Mouse (Mus musculus) stomach, postnatal 0 days (tissue): ENCODE measurements around the gene Pole2. TPM values are rescaled to one million over a fixed set of nuclear protein-coding genes. Genes with fewer than 3 reads are reported as not detected.

Source experiments
- ATAC-seq: fragments of 200-750 bp; cut with Nextera tagmentation; 2 replicates; pipeline ENCODE4 v1.8.0; 2017; ENCODE audit not compliant: low FRiP score, low TSS enrichment
- DNase-seq: peaks from one replicate; pipeline ENCODE4 v3.0.0-alpha.2; 2016; ENCODE audit warnings: low spot score
- H3K27ac ChIP-seq: fragments of 300-500 bp; sonication (generic); replicated peaks from 2 replicates; pipeline ENCODE4 v1.5.1; 2014; ENCODE audit warnings: mild to moderate bottlenecking, control low read depth
- H3K27me3 ChIP-seq: fragments of 300-500 bp; sonication (generic); 2 replicates; pipeline ENCODE4 v1.6.1; 2014; ENCODE audit warnings: low read length; ENCODE audit not compliant: control insufficient read depth, insufficient read depth
- H3K36me3 ChIP-seq: fragments of 300-500 bp; sonication (generic); 2 replicates; pipeline ENCODE4 v1.6.1; 2014; ENCODE audit warnings: low read length, mixed read lengths; ENCODE audit not compliant: control insufficient read depth, insufficient read depth
- H3K4me1 ChIP-seq: fragments of 300-500 bp; sonication (generic); replicated peaks from 2 replicates; pipeline ENCODE4 v1.6.1; 2014; ENCODE audit warnings: antibody characterized with exemption; ENCODE audit not compliant: control insufficient read depth, insufficient read depth
- H3K4me2 ChIP-seq: fragments of 300-500 bp; sonication (generic); replicated peaks from 2 replicates; pipeline ENCODE4 v1.6.1; 2014; ENCODE audit warnings: low read depth, mild to moderate bottlenecking, control low read depth, moderate library complexity
- H3K4me3 ChIP-seq: fragments of 300-500 bp; sonication (generic); 2 replicates; pipeline ENCODE4 v1.5.1; 2014; ENCODE audit warnings: low read depth, low read length, control low read depth
- H3K9ac ChIP-seq: fragments of 300-500 bp; sonication (generic); 2 replicates; pipeline ENCODE4 v1.6.1; 2014; ENCODE audit warnings: mild to moderate bottlenecking, low read length, control low read depth, mixed read lengths
- H3K9me3 ChIP-seq: fragments of 300-500 bp; sonication (generic); 2 replicates; pipeline ENCODE4 v1.6.1; 2016; ENCODE audit warnings: low read length; ENCODE audit not compliant: control insufficient read depth
- CTCF ChIP-seq: IDR thresholded peaks from 2 replicates; pipeline ENCODE4 v1.5.1; 2016; ENCODE audit warnings: antibody characterized with exemption, low read depth, mild to moderate bottlenecking, moderate library complexity
- EP300 ChIP-seq: optimal IDR thresholded peaks from 2 replicates; pipeline ENCODE3; 2016; ENCODE audit warnings: antibody characterized with exemption
- whole genome bisulfite sequencing: fragments of 180-500 bp; shearing (Covaris S2); extraction: QIAGEN DNeasy Blood & Tissue Kit; methylation state at CpG from one replicate; pipeline ENCODE4 v1.1.7; 2014; 5-methylcytosine and 5-hydroxymethylcytosine counted together
- polyA plus RNA-seq: library from polyadenylated mRNA; unstranded; fragments of >200 nt; fragmentation: Nextera tagmentation; extraction: Ambion mirVana; gene quantifications from 2 replicates; pipeline ENCODE4 v1.2.1, GENCODE M21; 2015

Gene Pole2
- 8.0 and 9.0 TPM in 2 replicates for polyA plus RNA-seq

DNA sequence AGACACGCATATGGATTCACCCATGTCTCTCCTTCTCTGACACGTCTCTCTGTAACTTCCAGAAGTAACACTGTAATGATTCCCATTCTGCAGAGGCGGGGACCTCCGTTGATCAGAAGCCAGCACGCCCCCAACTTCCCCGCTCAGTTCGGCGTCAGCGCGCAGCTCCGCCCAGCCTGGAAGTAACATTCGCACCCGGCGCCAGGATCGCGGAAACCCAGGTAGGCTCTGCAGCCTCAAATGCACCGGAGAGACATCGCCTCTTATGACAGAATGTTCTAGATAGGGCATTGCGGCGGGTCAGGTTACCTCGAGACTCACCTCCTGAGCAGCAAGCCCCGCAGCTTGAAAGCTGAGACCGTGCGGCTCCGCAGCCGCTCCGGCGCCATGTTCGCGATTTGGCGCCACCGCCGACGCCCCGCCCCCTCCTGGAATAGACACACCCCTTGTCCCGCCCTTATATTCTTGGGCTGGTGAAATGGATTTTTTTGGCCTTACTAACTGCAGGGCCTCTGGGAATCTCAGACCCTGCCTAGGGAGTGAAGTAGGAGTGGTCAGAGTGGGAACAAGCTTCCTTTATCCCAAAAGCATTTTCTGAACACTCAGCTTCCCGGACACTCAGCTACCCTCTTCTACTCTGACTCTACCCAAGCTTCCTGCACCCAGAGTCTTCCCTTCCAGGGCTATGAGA, at the start of gene Pole2:
TSS of gene Pole2 (minus strand) at position 420 of the 691 bp plus-strand sequence.
- no peaks in the 10 kb centered on the region for H3K36me3 ChIP-seq
- H3K4me3 ChIP-seq = peak within 1 kb of the TSS; percentile 72
- H3K4me1 ChIP-seq = no peaks in the 10 kb centered on the region
- H3K4me2 ChIP-seq = peak within 1 kb of the TSS; percentile 50
- ATAC-seq (peak; percentile 95), DNase-seq (peak; percentile 91)
- H3K9ac ChIP-seq = peak within 1 kb of the TSS; percentile 64
- TF ChIP-seq EP300 = no peak
- TF ChIP-seq CTCF = no peak; the same call in 1 of the 2 replicates
- H3K9me3 ChIP-seq = no peaks in the 10 kb centered on the region
- H3K27ac ChIP-seq = peak within 1 kb of the TSS; percentile 88
- under 1% methylated on average over 37 of the region's 37 CpGs for WGBS
- H3K27me3 ChIP-seq = no peaks in the 10 kb centered on the region

DNA sequence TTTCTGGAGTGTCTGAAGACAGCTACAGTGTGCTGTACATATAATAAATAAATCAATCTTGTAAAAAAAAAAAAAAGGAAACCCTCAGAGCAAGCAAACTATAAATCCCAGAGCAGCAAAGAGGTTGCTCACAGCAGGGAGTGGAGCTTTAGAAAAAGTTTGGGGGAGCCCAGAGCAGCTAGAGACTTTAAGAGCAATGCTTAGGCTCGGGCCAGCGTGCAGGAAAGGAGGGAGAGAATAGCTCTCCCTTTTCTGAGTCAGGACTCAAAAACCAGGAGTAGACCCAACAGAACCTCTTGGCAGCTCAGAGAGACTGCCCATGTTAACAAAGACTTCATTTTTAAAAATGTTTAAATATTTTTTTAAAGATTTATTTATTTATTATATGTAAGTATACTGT, 41.0 kb upstream of the Pole2 start:
- Histone ChIP-seq H3K9ac (no peak overlapping the region), H3K27me3 (no peaks in the 10 kb centered on the region), H3K36me3 (no peaks in the 10 kb centered on the region), H3K27ac (no peak overlapping the region), H3K9me3 (no peaks in the 10 kb centered on the region), H3K4me3 (no peak overlapping the region), H3K4me2 (no peak overlapping the region), H3K4me1 (no peaks in the 10 kb centered on the region)
- ATAC-seq (no peak), DNase-seq (no peak)
- TF ChIP-seq CTCF (no peak), EP300 (no peak)
- WGBS = 88% methylated on average over 2 of the region's 2 CpGs

DNA sequence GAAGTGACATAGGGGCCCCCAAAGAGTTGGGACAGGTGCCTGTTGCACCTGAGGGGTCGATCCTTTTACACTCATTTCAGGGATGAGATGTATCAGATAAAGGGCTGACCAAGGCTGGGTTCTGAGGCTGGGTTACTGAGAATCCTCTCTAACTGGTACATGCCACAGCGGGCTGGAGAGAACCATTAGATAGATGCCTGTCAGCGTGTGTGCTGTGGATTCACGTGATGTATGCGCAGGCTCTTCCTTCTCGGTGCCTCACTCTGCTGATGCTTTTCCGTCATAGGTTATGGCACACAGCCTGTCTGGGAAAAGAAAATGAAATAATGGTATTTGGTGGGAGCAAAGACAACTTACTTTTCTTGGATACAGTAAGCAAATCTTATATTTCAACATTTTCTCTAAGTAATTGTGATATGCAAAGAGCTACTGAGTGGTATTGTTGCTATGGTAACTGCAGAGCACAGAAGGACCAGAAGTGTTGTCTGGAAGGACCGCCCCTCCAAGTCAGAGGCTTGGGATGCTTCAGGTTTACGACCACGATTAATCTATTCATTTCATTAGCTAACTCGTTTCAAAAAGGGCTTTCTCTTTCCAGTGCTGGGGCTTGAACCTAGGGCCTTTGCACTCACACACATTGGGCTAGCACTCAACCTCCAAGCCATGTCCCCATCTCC, 40.1 kb upstream of the Pole2 start:
- DNase-seq (no peak), ATAC-seq (no peak)
- Histone ChIP-seq H3K9me3 (no peaks in the 10 kb centered on the region), H3K4me3 (no peak overlapping the region), H3K27ac (no peak overlapping the region), H3K27me3 (no peaks in the 10 kb centered on the region), H3K4me1 (no peaks in the 10 kb centered on the region), H3K9ac (no peak overlapping the region), H3K36me3 (no peaks in the 10 kb centered on the region), H3K4me2 (no peak overlapping the region)
- 79% methylated on average over 11 of the region's 11 CpGs for WGBS
- TF ChIP-seq CTCF (no peak), EP300 (no peak)

DNA sequence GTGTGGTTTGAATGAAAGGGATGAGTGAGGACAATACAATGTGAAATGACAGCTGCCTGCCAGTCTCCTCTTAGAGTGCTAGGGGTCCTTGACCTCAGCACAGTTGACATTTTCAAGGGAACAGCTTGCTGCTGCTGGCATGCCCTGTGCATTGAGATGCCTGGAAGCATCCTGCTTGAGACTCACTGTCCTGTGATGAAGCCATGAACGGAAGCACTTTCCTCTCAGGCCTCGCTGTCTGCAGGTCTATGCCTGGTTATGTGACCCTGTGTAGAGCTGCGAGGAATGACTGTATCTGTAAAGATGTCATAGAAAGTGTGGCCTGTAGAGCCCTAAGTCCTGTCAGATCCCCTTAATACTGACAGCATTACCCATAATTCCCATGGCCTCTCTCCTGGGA, 37.0 kb upstream of the Pole2 start:
- ATAC-seq = no peak
- no peak overlapping the region for H3K27ac ChIP-seq
- no peak overlapping the region for H3K4me2 ChIP-seq
- no peaks in the 10 kb centered on the region for H3K4me1 ChIP-seq
- H3K4me3 ChIP-seq = no peak overlapping the region
- H3K9me3 ChIP-seq = no peaks in the 10 kb centered on the region
- WGBS = 82% methylated on average over 3 of the region's 3 CpGs
- no peak overlapping the region for H3K9ac ChIP-seq
- no peaks in the 10 kb centered on the region for H3K27me3 ChIP-seq
- no peak for DNase-seq
- TF ChIP-seq CTCF = no peak
- TF ChIP-seq EP300 = no peak
- H3K36me3 ChIP-seq = no peaks in the 10 kb centered on the region

DNA sequence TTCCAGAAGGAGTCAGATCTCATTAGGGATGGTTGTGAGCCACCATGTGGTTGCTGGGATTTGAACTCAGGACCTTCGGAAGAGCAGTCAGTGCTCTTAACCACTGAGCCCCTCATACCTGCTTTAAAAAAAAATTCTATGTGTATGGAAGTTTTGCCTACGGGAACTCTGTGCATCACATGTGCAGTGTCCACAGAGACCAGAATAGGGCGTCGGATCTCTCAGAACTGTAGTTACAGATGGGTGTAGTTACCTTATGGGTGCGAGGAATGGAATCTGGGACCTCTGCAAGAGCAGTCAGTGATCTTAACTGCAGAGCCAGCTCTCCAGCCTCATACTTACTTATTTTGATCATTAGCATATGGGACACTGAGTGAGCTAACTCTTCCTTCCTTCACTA, 34.3 kb upstream of the Pole2 start:
- H3K9me3 ChIP-seq = no peaks in the 10 kb centered on the region
- no peaks in the 10 kb centered on the region for H3K27me3 ChIP-seq
- no peak overlapping the region for H3K4me2 ChIP-seq
- H3K9ac ChIP-seq = no peak overlapping the region
- TF ChIP-seq EP300 (no peak), CTCF (no peak)
- H3K27ac ChIP-seq = no peak overlapping the region
- ATAC-seq = no peak
- H3K36me3 ChIP-seq = no peaks in the 10 kb centered on the region
- H3K4me1 ChIP-seq = no peaks in the 10 kb centered on the region
- H3K4me3 ChIP-seq = no peak overlapping the region
- 93% methylated on average over 5 of the region's 5 CpGs for WGBS
- DNase-seq = no peak

DNA sequence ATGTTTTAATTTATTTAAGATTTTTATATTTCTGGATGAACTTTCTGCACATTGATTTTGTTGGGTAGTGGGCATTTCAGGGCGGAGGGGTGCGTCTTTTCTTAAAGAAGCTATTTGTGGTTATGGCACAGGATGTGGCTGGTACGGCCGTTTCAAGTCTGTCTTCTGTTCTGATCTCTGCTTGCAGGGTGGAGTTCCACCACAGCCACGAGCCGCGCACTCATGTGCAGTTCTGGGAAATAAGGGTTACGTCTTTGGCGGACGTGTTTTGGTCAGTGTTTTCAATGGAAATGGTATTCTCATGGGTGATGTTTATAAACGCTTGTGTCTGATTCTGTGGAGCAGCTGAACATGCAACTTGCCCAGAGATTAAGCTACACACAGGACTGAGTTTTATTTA, 29.8 kb upstream of the Pole2 start:
- no peaks in the 10 kb centered on the region for H3K4me1 ChIP-seq
- no peaks in the 10 kb centered on the region for H3K36me3 ChIP-seq
- WGBS = 76% methylated on average over 11 of the region's 11 CpGs
- TF ChIP-seq CTCF (no peak), EP300 (no peak)
- no peaks in the 10 kb centered on the region for H3K9me3 ChIP-seq
- H3K27me3 ChIP-seq = no peaks in the 10 kb centered on the region
- ATAC-seq = no peak
- H3K9ac ChIP-seq = no peak overlapping the region
- no peak overlapping the region for H3K4me3 ChIP-seq
- DNase-seq = no peak
- no peak overlapping the region for H3K4me2 ChIP-seq
- H3K27ac ChIP-seq = no peak overlapping the region
